Mouse (Mus musculus) layer of hippocampus, adult 8-10 months (tissue): ENCODE measurements around the gene A3galt2. TPM values are rescaled to one million over a fixed set of nuclear protein-coding genes. Genes with fewer than 3 reads are reported as not detected.

Source experiments
- DNase-seq, 2 experiments: peaks; one replicate each; pipeline ENCODE4 v3.0.0; 2022; ENCODE audit warnings: low spot score in 2 of 2
- total RNA-seq, 4 experiments: library from RNA; stranded (reverse); gene quantifications; 2 replicates each; pipeline ENCODE4 v1.2.4; 2022

The A3galt2 gene
- total RNA-seq, 4 experiments from 2014 or later: 0.13 to 0.53 (median 0.22) TPM

- no peak for DNase-seq
These were observed 38.5 kb downstream of the A3galt2 start for GRCm38 (mm10) chr4:128793710-128794109.

GRCm38 (mm10) chr4:128794198-128794597, 39.0 kb downstream of the A3galt2 start:
- DNase-seq: no peak

- no peak for DNase-seq
These were observed 40.4 kb downstream of the A3galt2 start for GRCm38 (mm10) chr4:128795596-128795995.

- no peak for DNase-seq
These were observed 41.6 kb downstream of the A3galt2 start for GRCm38 (mm10) chr4:128796788-128797187.

GRCm38 (mm10) chr4:128801675-128802465, 46.7 kb downstream of the A3galt2 start:
- no peak for DNase-seq

GRCm38 (mm10) chr4:128803569-128803968, 48.4 kb downstream of the A3galt2 start:
- no peak for DNase-seq

GRCm38 (mm10) chr4:128804426-128805149, 49.4 kb downstream of the A3galt2 start:
- no peak for DNase-seq

GRCm38 (mm10) chr4:128805150-128806042, 50.2 kb downstream of the A3galt2 start:
- DNase-seq: peak in 1 of 2 experiments; percentile 15

- no peak for DNase-seq
These were observed 51.1 kb downstream of the A3galt2 start, which contains the start of gene Zfp362 for GRCm38 (mm10) chr4:128806043-128806826. Gene Zfp362, minus strand, starts transcription at chr4:128806045.

GRCm38 (mm10) chr4:128806827-128807179, 51.6 kb downstream of the A3galt2 start:
- DNase-seq: no peak

- DNase-seq: peak; percentile 85 to 87
These were observed 56.4 kb downstream of the A3galt2 start for GRCm38 (mm10) chr4:128811382-128812056.

- DNase-seq: no peak
These were observed 61.8 kb downstream of the A3galt2 start for GRCm38 (mm10) chr4:128817011-128817410.

Other genes starting within 250 kb of the A3galt2 start
- 10 to 100 TPM in 2 of 4 experiments, 1 to 10 TPM in 2; 8.7 to 11.2 (median 9.8) TPM for gene Zscan20, start 145.3 kb upstream of the A3galt2 start, total RNA-seq
- gene Tlr12, start 136.7 kb upstream of the A3galt2 start, total RNA-seq: 1 to 10 TPM in 3 of 4 experiments, under 1 TPM in 1; 0.80 to 4.9 (median 2.7) TPM
- 10 to 100 TPM; 87.3 to 94.0 (median 91.6) TPM for gene Phc2, start 100.7 kb upstream of the A3galt2 start, total RNA-seq
- 10 to 100 TPM; 22.1 to 28.3 (median 25.5) TPM for gene Zfp362, start 50.7 kb downstream of the A3galt2 start, total RNA-seq
- gene Trim62, start 128.2 kb downstream of the A3galt2 start, total RNA-seq: 10 to 100 TPM; 14.2 to 17.7 (median 16.5) TPM
- gene Azin2, start 207.1 kb downstream of the A3galt2 start, total RNA-seq: 10 to 100 TPM; 38.0 to 45.0 (median 43.4) TPM
- gene Ak2, start 236.6 kb downstream of the A3galt2 start, total RNA-seq: 10 to 100 TPM; 26.3 to 32.0 (median 27.8) TPM